Mouse (Mus musculus): ENCODE results near the gene Atat1.

DNA sequence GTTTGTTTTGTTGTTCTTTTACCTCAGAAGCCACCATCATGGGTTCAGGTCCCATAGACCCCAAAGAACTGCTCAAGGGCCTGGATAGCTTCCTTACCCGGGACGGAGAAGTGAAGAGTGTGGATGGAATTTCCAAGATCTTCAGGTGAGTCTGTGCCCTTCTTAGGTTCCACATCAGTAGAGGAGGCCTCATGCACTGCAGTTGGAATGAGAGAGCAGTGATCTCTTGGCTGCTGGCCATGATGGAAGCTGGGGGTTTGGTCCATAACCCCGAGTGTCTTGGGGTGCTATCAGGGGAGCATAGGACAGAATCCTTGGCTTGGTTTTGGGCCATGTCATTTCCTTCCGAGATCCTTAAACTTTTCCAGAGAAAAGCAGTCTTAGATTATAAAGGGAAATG lies 13.4 kb upstream of the Atat1 start:
- no peak for TF ChIP-seq GATA1 (IDR thresholded peaks at IDR 0.05; ENCODE audit: borderline replicate concordance, low read length)
- no peak for TF ChIP-seq FLI1 (IDR thresholded peaks at IDR 0.05; ENCODE audit: low read length)
